Mouse (Mus musculus): Measurements from ENCODE around the gene Arhgap40. TPM values are rescaled to one million over a fixed set of nuclear protein-coding genes. Genes with fewer than 3 reads are reported as not detected.
A peak's percentile ranks its signal among the peaks of the same experiment; 100 is the strongest.

Arhgap40 gene
- not detected for total RNA-seq (2022)

- DNase-seq, result no peak
Observed at GRCm38 (mm10) chr2:158512528-158512927, at the start of gene Arhgap40. Arhgap40 (plus strand) TSS chr2:158512796.

- DNase-seq, result no peak
Observed at GRCm38 (mm10) chr2:158474159-158474558, 38.4 kb upstream of the Arhgap40 start.

GRCm38 (mm10) chr2:158477640-158478039 is 35.0 kb upstream of the Arhgap40 start:
- DNase-seq, result no peak

- no peak for DNase-seq
Observed at GRCm38 (mm10) chr2:158498457-158498856, 14.1 kb upstream of the Arhgap40 start.

GRCm38 (mm10) chr2:158501836-158502812 is 10.5 kb upstream of the Arhgap40 start, which contains the start of gene Adig:
Adig (plus strand) TSS chr2:158502612.
- DNase-seq, result peak; percentile 20

- DNase-seq, result no peak
Observed at GRCm38 (mm10) chr2:158503226-158503625, 9.4 kb upstream of the Arhgap40 start.

- DNase-seq, result no peak
Observed at GRCm38 (mm10) chr2:158503671-158504070, 8.9 kb upstream of the Arhgap40 start.

- DNase-seq, result no peak
Observed at GRCm38 (mm10) chr2:158506475-158506874, 6.1 kb upstream of the Arhgap40 start.

- no peak for DNase-seq
Observed at GRCm38 (mm10) chr2:158507046-158507445, 5.5 kb upstream of the Arhgap40 start.

GRCm38 (mm10) chr2:158510665-158511064 is 1.9 kb upstream of the Arhgap40 start:
- peak; percentile 66 for DNase-seq

GRCm38 (mm10) chr2:158513821-158514336 is 1.3 kb downstream of the Arhgap40 start:
- no peak for DNase-seq

- DNase-seq, result no peak
Observed at GRCm38 (mm10) chr2:158518583-158518982, 6.0 kb downstream of the Arhgap40 start.

GRCm38 (mm10) chr2:158519071-158519470 is 6.5 kb downstream of the Arhgap40 start:
- DNase-seq, result no peak

- DNase-seq, result no peak
Observed at GRCm38 (mm10) chr2:158519800-158520199, 7.2 kb downstream of the Arhgap40 start.

- DNase-seq, result peak; percentile 34
Observed at GRCm38 (mm10) chr2:158523060-158523459, 10.5 kb downstream of the Arhgap40 start.

- no peak for DNase-seq
Observed at GRCm38 (mm10) chr2:158524129-158524860, 11.7 kb downstream of the Arhgap40 start.

- DNase-seq, result no peak
Observed at GRCm38 (mm10) chr2:158534090-158534489, 21.5 kb downstream of the Arhgap40 start.

- DNase-seq, result no peak
Observed at GRCm38 (mm10) chr2:158534559-158534958, 22.0 kb downstream of the Arhgap40 start.

- DNase-seq, result no peak
Observed at GRCm38 (mm10) chr2:158539433-158540305, 27.1 kb downstream of the Arhgap40 start.

GRCm38 (mm10) chr2:158541286-158541685 is 28.7 kb downstream of the Arhgap40 start:
- no peak for DNase-seq

- DNase-seq, result no peak
Observed at GRCm38 (mm10) chr2:158545266-158545665, 32.7 kb downstream of the Arhgap40 start.

GRCm38 (mm10) chr2:158546751-158547150 is 34.2 kb downstream of the Arhgap40 start:
- DNase-seq, result peak; percentile 17
